Mouse (Mus musculus): ENCODE measurements around the gene Dmrtc1c1.
"Not testable (repeated sequence)": the region's sequence is repeated elsewhere in the genome, so short reads cannot be mapped to it uniquely, and the experiment has no call there.

Dmrtc1c1 gene

GRCm38 (mm10) chrX:102802663-102803062 lies at the start of gene Dmrtc1c1:
Dmrtc1c1 (plus strand) TSS chrX:102802963.
- not testable (repeated sequence) for DNase-seq (ENCODE audit: low spot score)

GRCm38 (mm10) chrX:102765878-102766277 lies 36.9 kb upstream of the Dmrtc1c1 start:
- DNase-seq (ENCODE audit: low spot score) = no peak

- no peak for DNase-seq (ENCODE audit: low spot score)
These were observed 9.5 kb downstream of the Dmrtc1c1 start for GRCm38 (mm10) chrX:102812311-102812710.

GRCm38 (mm10) chrX:102854516-102854915 lies 51.8 kb downstream of the Dmrtc1c1 start, which contains the start of gene Dmrtc1c2:
Dmrtc1c2 (minus strand) TSS chrX:102854616.
- DNase-seq (ENCODE audit: low spot score) = not testable (repeated sequence)

Measured in testis, postnatal 10 days (tissue).